Mouse (Mus musculus): ENCODE measurements around the gene Zfp219.

- TF ChIP-seq CTCF (IDR thresholded peaks at IDR 0.05; ENCODE audit: low read depth, low read length), result no peak
- no peak for TF ChIP-seq POLR2A (IDR thresholded peaks at IDR 0.05; ENCODE audit: insufficient read depth, low read length)
Observed at GRCm38 (mm10) chr14:52010446-52011111, 10.0 kb downstream of the Zfp219 start.

All from ES-Bruce4 (cell line).